Mouse (Mus musculus): ENCODE results near the gene Micu1.

Micu1 gene

GRCm38 (mm10) chr10:59721555-59721954 is 19.3 kb downstream of the Micu1 start:
- DNase-seq (ENCODE audit: low read depth): no peak

- no peak for DNase-seq (ENCODE audit: low read depth)
These were observed 22.4 kb downstream of the Micu1 start for GRCm38 (mm10) chr10:59724634-59725033.

DNA sequence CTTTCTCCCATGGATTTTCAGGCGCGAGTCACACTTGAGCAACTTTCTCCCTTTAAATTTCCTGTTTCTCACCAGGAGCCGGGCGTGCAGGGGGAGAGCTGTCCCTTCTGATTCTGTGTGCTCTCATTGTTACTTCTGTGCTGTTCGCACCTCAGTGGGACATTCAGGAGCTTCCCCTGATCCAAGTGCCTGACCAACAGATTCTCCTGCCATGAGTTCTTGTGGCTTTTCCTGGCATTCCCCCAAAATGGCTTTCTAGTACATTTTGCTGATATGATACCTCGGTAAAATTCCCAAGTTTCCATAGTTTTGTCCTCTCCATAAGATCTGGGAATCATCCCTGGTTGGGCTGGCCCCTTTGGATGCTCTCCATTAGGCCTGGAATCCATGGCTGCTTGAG is 25.0 kb downstream of the Micu1 start:
- no peak for DNase-seq (ENCODE audit: low read depth)

GRCm38 (mm10) chr10:59729261-59729660 is 27.0 kb downstream of the Micu1 start:
- no peak for DNase-seq (ENCODE audit: low read depth)

GRCm38 (mm10) chr10:59729842-59730241 is 27.6 kb downstream of the Micu1 start:
- DNase-seq (ENCODE audit: low read depth): no peak

GRCm38 (mm10) chr10:59736027-59736598 is 33.8 kb downstream of the Micu1 start:
- DNase-seq (ENCODE audit: low read depth): no peak

DNA sequence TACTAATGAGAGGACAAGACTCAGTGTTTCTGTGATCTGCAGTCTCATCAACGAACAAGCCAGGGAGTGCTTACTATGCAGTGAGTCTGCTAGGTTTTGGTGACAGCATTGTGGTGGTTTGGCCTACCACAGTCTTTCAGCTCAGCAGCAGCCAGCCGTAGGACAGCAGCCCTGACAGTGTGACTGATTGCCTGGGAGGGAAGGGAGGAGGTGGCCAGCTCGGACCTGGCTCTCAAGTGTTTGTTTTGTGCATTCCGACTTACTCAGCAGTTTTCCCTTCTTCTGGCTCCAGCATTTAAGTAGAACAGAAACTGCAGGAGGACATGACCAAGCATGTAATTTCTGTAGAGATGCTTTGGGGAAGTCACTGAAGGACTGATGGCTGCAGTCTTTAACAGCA is 39.2 kb downstream of the Micu1 start:
- no peak for DNase-seq (ENCODE audit: low read depth)

DNA sequence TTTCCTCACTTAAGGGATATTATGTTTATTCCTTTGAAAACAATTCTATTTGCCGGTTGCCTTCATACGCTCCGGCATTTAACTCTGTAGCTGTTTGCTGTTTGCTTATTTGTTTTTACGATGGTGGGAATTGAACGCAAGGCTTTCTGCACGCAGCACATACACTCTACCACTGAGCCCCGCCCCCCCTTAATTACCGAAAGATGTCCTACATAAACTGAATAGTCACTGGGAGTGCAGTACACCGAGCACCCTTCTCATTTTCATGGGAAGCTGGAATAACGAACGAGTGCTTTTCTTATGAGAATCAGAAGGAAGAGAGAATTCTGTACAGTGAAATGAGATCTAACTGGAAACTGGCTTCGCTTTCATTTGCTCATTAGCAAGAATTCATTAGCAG is 41.1 kb downstream of the Micu1 start:
- DNase-seq (ENCODE audit: low read depth): no peak

GRCm38 (mm10) chr10:59743969-59744368 is 41.7 kb downstream of the Micu1 start:
- DNase-seq (ENCODE audit: low read depth): no peak

- DNase-seq (ENCODE audit: low read depth): no peak
These were observed 45.1 kb downstream of the Micu1 start for GRCm38 (mm10) chr10:59747334-59747733.

DNA sequence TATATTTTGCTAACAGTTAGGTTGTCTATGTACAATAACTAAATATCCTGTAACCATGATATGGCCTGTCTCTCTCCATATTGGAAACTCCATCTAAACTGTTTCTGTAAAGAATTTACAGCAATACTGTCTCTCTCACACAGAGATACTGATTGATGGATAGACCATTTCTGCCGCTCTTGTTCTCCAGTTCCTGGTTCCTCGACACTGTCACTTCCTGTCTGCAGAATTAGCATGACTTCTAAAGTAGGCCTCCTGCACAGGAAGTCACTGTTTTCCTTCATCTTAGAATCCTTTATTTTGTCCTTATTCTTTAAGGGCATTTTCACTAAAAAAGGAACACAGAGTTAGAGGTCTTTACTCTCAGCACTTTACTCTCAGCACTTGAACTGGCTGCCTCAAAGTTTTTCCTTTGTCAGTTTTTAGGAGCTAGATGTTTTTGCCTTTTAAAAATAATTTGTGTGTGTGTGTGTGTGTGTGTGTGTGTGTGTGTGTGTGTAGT is 46.5 kb downstream of the Micu1 start:
- DNase-seq (ENCODE audit: low read depth): peak; percentile 71

- no peak for DNase-seq (ENCODE audit: low read depth)
These were observed 51.3 kb downstream of the Micu1 start for GRCm38 (mm10) chr10:59753538-59754069.

- no peak for DNase-seq (ENCODE audit: low read depth)
These were observed 51.8 kb downstream of the Micu1 start for GRCm38 (mm10) chr10:59754104-59754503.

GRCm38 (mm10) chr10:59754901-59755300 is 52.6 kb downstream of the Micu1 start:
- DNase-seq (ENCODE audit: low read depth): no peak

- no peak for DNase-seq (ENCODE audit: low read depth)
These were observed 53.4 kb downstream of the Micu1 start for GRCm38 (mm10) chr10:59755681-59756080.

- DNase-seq (ENCODE audit: low read depth): no peak
These were observed 53.8 kb downstream of the Micu1 start for GRCm38 (mm10) chr10:59756090-59756489.

DNA sequence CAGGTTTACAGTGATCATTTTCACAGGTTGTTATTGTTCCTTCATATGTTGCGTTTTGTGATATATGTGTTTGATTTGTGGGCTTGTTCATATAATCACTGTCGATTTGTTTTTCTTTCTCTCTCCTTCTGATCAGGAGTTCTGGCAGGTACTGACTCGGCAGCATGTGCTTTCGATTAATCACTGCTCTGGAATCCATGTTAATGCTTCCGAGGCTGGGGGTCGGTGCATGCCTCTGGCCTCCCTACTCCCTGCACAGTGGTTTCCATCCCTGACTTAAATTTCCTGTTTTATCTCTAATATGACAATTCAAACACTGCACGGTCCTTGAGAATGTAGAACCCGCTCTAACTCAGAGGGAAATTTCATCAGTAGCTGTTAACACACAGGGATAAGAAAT is 54.3 kb downstream of the Micu1 start:
- no peak for DNase-seq (ENCODE audit: low read depth)

DNA sequence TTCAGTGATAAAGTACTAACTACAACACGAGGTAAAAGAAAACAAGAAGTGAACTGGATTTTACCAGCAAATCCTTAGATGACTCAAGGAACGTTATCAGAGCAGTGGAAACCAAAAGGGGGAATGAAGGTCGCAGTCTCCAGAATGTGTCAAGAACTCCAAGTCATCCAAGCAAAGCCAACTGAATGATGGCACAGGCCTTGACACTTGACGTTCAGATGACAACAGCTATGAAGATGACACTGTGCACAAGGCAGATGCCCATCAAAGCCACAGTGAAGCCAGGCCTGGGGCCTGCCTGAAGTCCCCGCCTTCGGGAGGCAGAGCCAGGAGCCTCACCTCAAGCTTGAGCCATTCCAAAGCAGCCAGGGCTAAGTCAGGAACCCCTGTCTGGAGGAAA is 62.5 kb downstream of the Micu1 start:
- DNase-seq (ENCODE audit: low read depth): no peak

DNA sequence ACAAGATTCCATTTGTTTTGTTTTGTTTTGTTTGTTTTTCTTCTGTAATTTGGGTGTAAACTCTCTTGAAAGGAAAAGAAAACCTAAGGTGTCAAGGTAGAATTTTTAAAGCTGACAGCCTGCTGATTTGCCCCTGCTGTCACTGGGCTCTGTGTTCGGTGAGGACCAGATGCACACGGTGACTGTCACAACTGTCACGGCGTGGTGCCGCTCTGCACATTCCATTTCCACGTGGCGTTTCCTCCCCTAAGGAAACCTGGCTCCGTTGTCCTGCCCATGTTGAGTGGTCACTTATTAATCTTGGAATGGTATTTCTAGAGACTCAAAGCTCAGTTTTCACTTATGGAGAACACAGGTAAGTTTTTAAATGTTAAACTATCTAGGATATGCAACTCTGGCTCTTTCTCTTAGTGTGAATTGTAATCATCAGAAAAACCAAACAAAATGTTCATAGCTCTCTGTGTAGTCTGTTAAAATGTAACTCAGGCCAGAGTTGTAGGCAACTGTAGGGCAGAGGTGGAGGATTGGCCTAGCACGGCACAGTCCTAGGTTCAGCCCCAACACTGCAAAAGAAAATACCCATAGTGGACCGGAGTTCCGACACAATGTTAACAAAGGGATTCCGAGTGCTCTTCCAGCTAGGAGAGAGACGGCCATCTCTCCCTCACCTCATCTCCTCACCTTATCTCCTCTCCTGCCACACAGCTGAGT is 66.2 kb downstream of the Micu1 start:
- no peak for DNase-seq (ENCODE audit: low read depth)

- no peak for DNase-seq (ENCODE audit: low read depth)
These were observed 69.2 kb downstream of the Micu1 start for GRCm38 (mm10) chr10:59771375-59772048.

GRCm38 (mm10) chr10:59772049-59772397 is 69.7 kb downstream of the Micu1 start:
- DNase-seq (ENCODE audit: low read depth): no peak

DNA sequence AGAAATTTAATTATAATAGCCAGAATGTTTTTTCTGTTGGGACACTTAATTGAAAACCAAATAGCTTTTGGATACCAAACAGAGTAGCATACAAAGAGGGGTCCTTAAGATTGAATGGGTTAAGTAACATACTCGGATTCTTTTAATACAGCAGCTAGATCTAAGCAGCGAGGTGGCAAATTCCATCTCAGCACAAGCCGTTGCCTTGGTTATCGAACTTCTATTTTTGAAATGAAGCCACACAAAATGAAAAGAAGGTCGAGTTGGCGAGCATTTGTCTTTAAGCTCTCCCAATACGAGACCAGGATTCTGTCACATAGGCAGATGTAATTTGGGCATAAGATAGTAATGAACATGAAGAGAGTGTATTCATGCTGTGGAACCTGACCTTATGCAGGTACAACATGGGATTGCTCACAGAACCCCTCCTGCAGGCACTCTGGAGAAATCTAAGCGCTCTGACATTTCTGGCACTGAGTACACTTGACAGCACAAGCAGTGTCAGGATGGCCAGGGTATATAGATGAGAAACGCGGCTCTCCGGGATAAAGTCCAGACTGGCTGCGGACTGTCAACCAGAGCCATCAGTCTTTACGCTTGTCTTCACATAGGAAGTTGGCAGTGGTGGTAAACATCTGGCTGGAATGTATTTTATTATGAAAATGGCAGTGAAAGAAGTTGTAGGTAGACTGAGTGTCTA is 71.3 kb downstream of the Micu1 start:
- no peak for DNase-seq (ENCODE audit: low read depth)

DNA sequence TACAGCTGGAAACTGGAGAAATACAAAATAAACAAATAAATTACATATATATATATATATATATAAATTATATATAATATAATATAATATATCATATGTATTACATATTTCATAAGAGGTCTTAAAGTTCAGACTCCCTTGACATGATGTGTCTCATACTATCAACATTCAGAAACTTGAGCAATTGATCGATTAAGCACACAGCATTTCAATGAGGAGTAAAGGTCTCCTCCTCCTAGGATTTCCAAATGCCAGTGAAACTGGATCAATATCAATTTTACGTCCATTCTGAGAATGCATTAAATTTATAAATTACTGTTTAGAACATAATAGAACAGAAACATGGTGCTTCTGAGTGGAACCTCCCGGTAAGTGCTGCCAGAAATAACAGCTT is 71.9 kb downstream of the Micu1 start:
- DNase-seq (ENCODE audit: low read depth): no peak

Data from naive thymus-derived CD4-positive, alpha-beta T cell, adult 2 months (primary cell).